Mouse (Mus musculus) liver, embryonic 16.5 days (tissue): ENCODE data around the gene Aff4. TPM values are rescaled to one million over a fixed set of nuclear protein-coding genes. Genes with fewer than 3 reads are reported as not detected.
"Not testable (repeated sequence)": the region's sequence is repeated elsewhere in the genome, so short reads cannot be mapped to it uniquely, and the experiment has no call there.

Experiments used
- ATAC-seq: fragments of 200-750 bp; cut with Nextera tagmentation; 2 replicates; pipeline ENCODE4 v1.8.0; 2017; ENCODE audit warnings: low read depth, mild to moderate bottlenecking, moderate number of reproducible peaks, moderate library complexity
- H3K27ac ChIP-seq: fragments of 300-500 bp; sonication (generic); 2 replicates; pipeline ENCODE4 v1.5.1; 2014; ENCODE audit warnings: mild to moderate bottlenecking, low read length
- H3K27me3 ChIP-seq: fragments of 300-500 bp; sonication (generic); 2 replicates; pipeline ENCODE4 v1.6.1; 2014; ENCODE audit warnings: low read depth, low read length, mixed read lengths; ENCODE audit not compliant: control insufficient read depth, insufficient read depth
- H3K36me3 ChIP-seq: fragments of 300-500 bp; sonication (generic); 2 replicates; pipeline ENCODE4 v1.6.1; 2014; ENCODE audit warnings: mild to moderate bottlenecking; ENCODE audit not compliant: control insufficient read depth, insufficient read depth
- H3K4me1 ChIP-seq: fragments of 300-500 bp; sonication (generic); 2 replicates; pipeline ENCODE4 v1.6.1; 2014; ENCODE audit warnings: low read depth, low read length, mixed read lengths; ENCODE audit not compliant: control insufficient read depth
- H3K4me2 ChIP-seq: fragments of 300-500 bp; sonication (generic); 2 replicates; pipeline ENCODE4 v1.6.1; 2014; ENCODE audit warnings: low read depth, low read length, mixed read lengths
- H3K4me3 ChIP-seq: fragments of 300-500 bp; sonication (generic); 2 replicates; pipeline ENCODE4 v1.5.1; 2014; ENCODE audit warnings: low read depth, mild to moderate bottlenecking, low read length
- H3K9ac ChIP-seq: fragments of 300-500 bp; sonication (generic); 2 replicates; pipeline ENCODE4 v1.6.1; 2014; ENCODE audit warnings: low read depth, low read length
- H3K9me3 ChIP-seq: fragments of 300-500 bp; sonication (generic); replicated peaks from 2 replicates; pipeline ENCODE4 v1.6.1; 2016; ENCODE audit warnings: low read length; ENCODE audit not compliant: control insufficient read depth
- WGBS: fragments of 180-500 bp; shearing (Covaris S2); extraction: QIAGEN DNeasy Blood & Tissue Kit; methylation state at CpG from one replicate; pipeline ENCODE4 v1.1.7; 2014; ENCODE audit not compliant: insufficient replicate concordance; 5-methylcytosine and 5-hydroxymethylcytosine counted together
- polyA plus RNA-seq: library from polyadenylated mRNA; unstranded; fragments of >200 nt; fragmentation: Nextera tagmentation; extraction: Ambion mirVana; gene quantifications from 2 replicates; pipeline ENCODE4 v1.2.1, GENCODE M21; 2015

Aff4 gene
- polyA plus RNA-seq, 1 experiment from 2014 or later: 8.6 TPM

GRCm38 (mm10) chr11:53332076-53332680 lies 18.5 kb upstream of the Aff4 start:
- Histone ChIP-seq H3K4me3 (no peak overlapping the region), H3K36me3 (peaks cover 13% of the 10 kb centered on the region), H3K4me1 (no peaks in the 10 kb centered on the region; the same call in 1 of the 2 replicates), H3K27ac (no peak overlapping the region), H3K4me2 (no peak overlapping the region), H3K27me3 (no peaks in the 10 kb centered on the region), H3K9ac (no peak overlapping the region), H3K9me3 (no peaks in the 10 kb centered on the region)
- ATAC-seq: no peak
- 70% methylated on average over 14 of the region's 14 CpGs for WGBS

- Histone ChIP-seq H3K9me3 (no peaks in the 10 kb centered on the region), H3K4me1 (no peaks in the 10 kb centered on the region; the same call in 1 of the 2 replicates), H3K27ac (no peak overlapping the region), H3K36me3 (no peaks in the 10 kb centered on the region), H3K9ac (no peak overlapping the region), H3K27me3 (no peaks in the 10 kb centered on the region), H3K4me2 (no peak overlapping the region), H3K4me3 (no peak overlapping the region)
- no peak for ATAC-seq
- 20% methylated on average over 3 of the region's 3 CpGs for WGBS
Measured at GRCm38 (mm10) chr11:53335505-53336181, 15.0 kb upstream of the Aff4 start.

- Histone ChIP-seq H3K9me3 (no peaks in the 10 kb centered on the region), H3K4me3 (no peak overlapping the region), H3K27me3 (no peaks in the 10 kb centered on the region), H3K4me2 (no peak overlapping the region), H3K27ac (no peak overlapping the region), H3K4me1 (no peaks in the 10 kb centered on the region; the same call in 1 of the 2 replicates), H3K36me3 (no peaks in the 10 kb centered on the region), H3K9ac (no peak overlapping the region)
- ATAC-seq: no peak
Measured at GRCm38 (mm10) chr11:53336182-53336571, 14.5 kb upstream of the Aff4 start.

DNA sequence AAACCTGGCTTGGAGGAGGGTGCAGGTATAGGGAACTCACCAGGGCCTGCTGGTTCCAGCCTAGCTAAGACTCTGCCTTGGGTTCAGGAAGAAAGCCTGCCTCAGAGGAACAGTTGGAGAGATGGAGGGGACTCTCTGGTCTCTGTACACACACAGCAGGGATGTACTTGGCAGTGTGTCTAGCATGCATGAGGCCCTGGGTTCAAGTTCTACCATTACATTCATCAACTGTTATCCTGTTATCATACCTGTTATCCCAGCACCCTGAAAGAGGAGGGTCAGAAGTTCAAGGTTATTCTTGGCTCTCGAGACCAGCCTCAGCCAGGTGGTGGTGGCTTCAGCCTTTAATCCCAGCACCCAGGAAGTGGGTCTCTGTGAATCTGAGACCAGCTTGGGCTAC lies 13.7 kb upstream of the Aff4 start:
- no peak overlapping the region for H3K4me3 ChIP-seq
- H3K9me3 ChIP-seq: no peaks in the 10 kb centered on the region
- ATAC-seq: no peak
- H3K27ac ChIP-seq: no peak overlapping the region
- H3K4me1 ChIP-seq: no peaks in the 10 kb centered on the region; the same call in 1 of the 2 replicates
- H3K36me3 ChIP-seq: no peaks in the 10 kb centered on the region
- no peaks in the 10 kb centered on the region for H3K27me3 ChIP-seq
- H3K9ac ChIP-seq: no peak overlapping the region
- H3K4me2 ChIP-seq: no peak overlapping the region
- WGBS: 73% methylated on average over 1 of the region's 1 CpGs

DNA sequence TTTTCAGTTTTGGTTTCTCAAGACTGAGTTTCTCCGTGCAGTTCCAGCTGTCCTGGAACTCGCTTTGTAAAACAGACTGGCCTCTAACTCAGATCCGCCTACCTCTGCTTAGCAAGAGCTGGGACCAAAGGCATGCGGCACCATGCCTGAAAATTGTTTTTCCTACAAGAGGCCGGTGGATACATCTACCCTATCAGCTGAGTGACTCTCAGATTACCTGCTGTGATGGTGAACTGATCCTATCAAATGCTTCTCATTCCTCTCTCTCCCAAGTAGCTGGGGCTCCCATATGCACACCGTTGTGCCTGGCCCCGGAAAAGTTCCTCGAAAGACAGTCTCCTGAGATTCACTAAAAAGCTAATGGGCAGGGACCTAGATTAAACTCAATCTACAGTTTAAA lies 12.9 kb upstream of the Aff4 start:
- no peaks in the 10 kb centered on the region; the same call in 1 of the 2 replicates for H3K4me1 ChIP-seq
- no peaks in the 10 kb centered on the region for H3K9me3 ChIP-seq
- no peak overlapping the region for H3K27ac ChIP-seq
- 70% methylated on average over 8 of the region's 8 CpGs for WGBS
- H3K4me2 ChIP-seq: no peak overlapping the region
- no peak overlapping the region for H3K4me3 ChIP-seq
- no peak overlapping the region for H3K9ac ChIP-seq
- no peaks in the 10 kb centered on the region for H3K36me3 ChIP-seq
- ATAC-seq: no peak
- H3K27me3 ChIP-seq: no peaks in the 10 kb centered on the region

GRCm38 (mm10) chr11:53341019-53341418 lies 9.6 kb upstream of the Aff4 start:
- not testable (repeated sequence) for H3K27ac ChIP-seq, ATAC-seq
- 67% methylated on average over 9 of the region's 10 CpGs for WGBS

GRCm38 (mm10) chr11:53342711-53343110 lies 7.9 kb upstream of the Aff4 start:
- H3K9ac ChIP-seq: no peak overlapping the region
- ATAC-seq: no peak
- H3K4me1 ChIP-seq: peaks cover 4% of the 10 kb centered on the region
- no peak overlapping the region for H3K4me3 ChIP-seq
- no peak overlapping the region for H3K4me2 ChIP-seq
- WGBS: 23% methylated on average over 5 of the region's 5 CpGs
- no peaks in the 10 kb centered on the region for H3K27me3 ChIP-seq
- no peaks in the 10 kb centered on the region for H3K36me3 ChIP-seq
- H3K9me3 ChIP-seq: no peaks in the 10 kb centered on the region
- H3K27ac ChIP-seq: no peak overlapping the region

More at GRCm38 (mm10) chr11:53341019-53341418, 9.6 kb upstream of the Aff4 start:
- H3K4me1 ChIP-seq, H3K4me3 ChIP-seq, H3K36me3 ChIP-seq, H3K9me3 ChIP-seq, H3K27me3 ChIP-seq, H3K9ac ChIP-seq, H3K4me2 ChIP-seq: not testable (repeated sequence)

- Histone ChIP-seq H3K9ac (no peak overlapping the region), H3K4me3 (no peak overlapping the region), H3K27me3 (peaks cover 2% of the 10 kb centered on the region; the same call in 1 of the 2 replicates), H3K9me3 (no peaks in the 10 kb centered on the region), H3K4me1 (peaks cover 8% of the 10 kb centered on the region), H3K27ac (no peak overlapping the region), H3K36me3 (no peaks in the 10 kb centered on the region), H3K4me2 (no peak overlapping the region)
- ATAC-seq: no peak
- WGBS: 4% methylated on average over 5 of the region's 5 CpGs
Measured at GRCm38 (mm10) chr11:53345328-53345727, 5.3 kb upstream of the Aff4 start.

GRCm38 (mm10) chr11:53345738-53346137 lies 4.9 kb upstream of the Aff4 start:
- WGBS: 16% methylated on average over 2 of the region's 2 CpGs
- no peak for ATAC-seq
- H3K9ac ChIP-seq: no peak overlapping the region
- H3K4me2 ChIP-seq: no peak overlapping the region
- no peak overlapping the region for H3K4me3 ChIP-seq
- H3K36me3 ChIP-seq: no peaks in the 10 kb centered on the region
- peaks cover 8% of the 10 kb centered on the region for H3K4me1 ChIP-seq
- no peak overlapping the region for H3K27ac ChIP-seq
- H3K27me3 ChIP-seq: peaks cover 2% of the 10 kb centered on the region; the same call in 1 of the 2 replicates
- no peaks in the 10 kb centered on the region for H3K9me3 ChIP-seq
